Mouse (Mus musculus): ENCODE measurements around the gene Snd1.

GRCm38 (mm10) chr6:28482711-28483315, 7.9 kb downstream of the Snd1 start:
- TF ChIP-seq ZNF384 (IDR thresholded peaks at IDR 0.05; ENCODE audit: low read depth, low read length) (no peak), CHD2 (IDR thresholded peaks at IDR 0.05; ENCODE audit: low read depth, low read length) (no peak), HCFC1 (IDR thresholded peaks at IDR 0.05; ENCODE audit: borderline replicate concordance, insufficient read depth, low read length) (no peak), ZC3H11A (IDR thresholded peaks at IDR 0.05; ENCODE audit: borderline replicate concordance, low read depth, low read length) (no peak), MAFK (IDR thresholded peaks at IDR 0.05; ENCODE audit: insufficient read depth, low read depth, low read length) (no peak)
